Mouse (Mus musculus) adrenal gland (tissue): Measurements from ENCODE around the gene Tctex1d2.
"Not testable (repeated sequence)": the region's sequence is repeated elsewhere in the genome, so short reads cannot be mapped to it uniquely, and the experiment has no call there.

Source experiments
- intact Hi-C: fragments of 180-260 bp; cut with DNase I; formaldehyde crosslinking; loops from one replicate; pipeline ENCODE4 v1.15.1; 2025

Gene Tctex1d2

GRCm38 (mm10) chr16:32431047-32431591 lies 11.6 kb downstream of the Tctex1d2 start:
- intact Hi-C loops = no loop called here

- intact Hi-C loops = no loop called here
Observed at GRCm38 (mm10) chr16:32431926-32432325, 12.4 kb downstream of the Tctex1d2 start.

- intact Hi-C loops = no loop called here
Observed at GRCm38 (mm10) chr16:32433138-32433537, 13.6 kb downstream of the Tctex1d2 start.

- intact Hi-C loops = no loop called here
Observed at GRCm38 (mm10) chr16:32434066-32434465, 14.6 kb downstream of the Tctex1d2 start.

- intact Hi-C loops = no loop called here
Observed at GRCm38 (mm10) chr16:32434691-32435090, 15.2 kb downstream of the Tctex1d2 start.

- intact Hi-C loops = no loop called here
Observed at GRCm38 (mm10) chr16:32436657-32437056, 17.2 kb downstream of the Tctex1d2 start.

GRCm38 (mm10) chr16:32437266-32437665 lies 17.8 kb downstream of the Tctex1d2 start:
- intact Hi-C loops = no loop called here

GRCm38 (mm10) chr16:32441432-32441831 lies 21.9 kb downstream of the Tctex1d2 start:
- intact Hi-C loops = no loop called here

- intact Hi-C loops = not testable (repeated sequence)
Observed at GRCm38 (mm10) chr16:32444615-32445014, 25.1 kb downstream of the Tctex1d2 start.

GRCm38 (mm10) chr16:32445558-32445957 lies 26.1 kb downstream of the Tctex1d2 start:
- intact Hi-C loops = no loop called here

- intact Hi-C loops = no loop called here
Observed at GRCm38 (mm10) chr16:32446563-32447138, 27.1 kb downstream of the Tctex1d2 start.

- intact Hi-C loops = no loop called here
Observed at GRCm38 (mm10) chr16:32449665-32450064, 30.2 kb downstream of the Tctex1d2 start.

GRCm38 (mm10) chr16:32450133-32450532 lies 30.6 kb downstream of the Tctex1d2 start:
- intact Hi-C loops = no loop called here

- intact Hi-C loops = no loop called here
Observed at GRCm38 (mm10) chr16:32453102-32453501, 33.6 kb downstream of the Tctex1d2 start.

- intact Hi-C loops = loop anchor here (5.0 kb wide), 2 partner anchors 32 to 82 kb away; no protein-coding TSS in a partner anchor
Observed at GRCm38 (mm10) chr16:32454646-32455045, 35.1 kb downstream of the Tctex1d2 start.

GRCm38 (mm10) chr16:32456086-32456485 lies 36.6 kb downstream of the Tctex1d2 start:
- intact Hi-C loops = loop anchor here (5.0 kb wide), 2 partner anchors 34 to 84 kb away; no protein-coding TSS in a partner anchor

GRCm38 (mm10) chr16:32456761-32457160 lies 37.3 kb downstream of the Tctex1d2 start:
- intact Hi-C loops = loop anchor here (5.0 kb wide), 2 partner anchors 34 to 84 kb away; no protein-coding TSS in a partner anchor

- intact Hi-C loops = loop anchor here (5.0 kb wide), 2 partner anchors 35 to 85 kb away; no protein-coding TSS in a partner anchor
Observed at GRCm38 (mm10) chr16:32457589-32458386, 38.3 kb downstream of the Tctex1d2 start.

- intact Hi-C loops = no loop called here
Observed at GRCm38 (mm10) chr16:32460518-32460917, 41.0 kb downstream of the Tctex1d2 start.

GRCm38 (mm10) chr16:32461713-32462112 lies 42.2 kb downstream of the Tctex1d2 start:
- intact Hi-C loops = no loop called here

- intact Hi-C loops = no loop called here
Observed at GRCm38 (mm10) chr16:32462950-32463349, 43.4 kb downstream of the Tctex1d2 start.

GRCm38 (mm10) chr16:32463426-32463825 lies 43.9 kb downstream of the Tctex1d2 start:
- intact Hi-C loops = no loop called here
